Mouse (Mus musculus): ENCODE results near the gene Arhgef18. TPM values are rescaled to one million over a fixed set of nuclear protein-coding genes. Genes with fewer than 3 reads are reported as not detected.

Arhgef18 gene
- polyA plus RNA-seq, 1 experiment from 2014 or later: 12.1 TPM

- Histone ChIP-seq H3K9me3 (replicated peaks; ENCODE audit: control insufficient read depth, low read length, poor library complexity, severe bottlenecking) (no peaks in the 10 kb centered on the region), H3K4me2 (ENCODE audit: low read length) (no peak overlapping the region), H3K36me3 (ENCODE audit: control insufficient read depth, insufficient read depth, low read length) (no peaks in the 10 kb centered on the region), H3K4me3 (ENCODE audit: low read depth, low read length) (no peak overlapping the region), H3K4me1 (ENCODE audit: control insufficient read depth, insufficient read depth, low read length) (no peaks in the 10 kb centered on the region), H3K27me3 (ENCODE audit: control insufficient read depth, insufficient read depth, low read depth, low read length) (no peaks in the 10 kb centered on the region), H3K9ac (ENCODE audit: low read depth, low read length) (no peak overlapping the region), H3K27ac (ENCODE audit: low read length) (no peak overlapping the region)
- 75% methylated on average over 5 of the region's 5 CpGs for WGBS
- ATAC-seq: no peak
Observed at GRCm38 (mm10) chr8:3354443-3354812, 38.4 kb upstream of the Arhgef18 start.

GRCm38 (mm10) chr8:3355586-3355985, 37.2 kb upstream of the Arhgef18 start:
- no peaks in the 10 kb centered on the region for H3K27me3 ChIP-seq (ENCODE audit: control insufficient read depth, insufficient read depth, low read depth, low read length)
- H3K4me2 ChIP-seq (ENCODE audit: low read length): no peak overlapping the region
- no peaks in the 10 kb centered on the region for H3K9me3 ChIP-seq (replicated peaks; ENCODE audit: control insufficient read depth, low read length, poor library complexity, severe bottlenecking)
- no peak overlapping the region for H3K9ac ChIP-seq (ENCODE audit: low read depth, low read length)
- H3K36me3 ChIP-seq (ENCODE audit: control insufficient read depth, insufficient read depth, low read length): no peaks in the 10 kb centered on the region
- no peak overlapping the region for H3K4me3 ChIP-seq (ENCODE audit: low read depth, low read length)
- no peaks in the 10 kb centered on the region for H3K4me1 ChIP-seq (ENCODE audit: control insufficient read depth, insufficient read depth, low read length)
- 88% methylated on average over 6 of the region's 6 CpGs for WGBS
- ATAC-seq: no peak
- no peak overlapping the region for H3K27ac ChIP-seq (ENCODE audit: low read length)

DNA sequence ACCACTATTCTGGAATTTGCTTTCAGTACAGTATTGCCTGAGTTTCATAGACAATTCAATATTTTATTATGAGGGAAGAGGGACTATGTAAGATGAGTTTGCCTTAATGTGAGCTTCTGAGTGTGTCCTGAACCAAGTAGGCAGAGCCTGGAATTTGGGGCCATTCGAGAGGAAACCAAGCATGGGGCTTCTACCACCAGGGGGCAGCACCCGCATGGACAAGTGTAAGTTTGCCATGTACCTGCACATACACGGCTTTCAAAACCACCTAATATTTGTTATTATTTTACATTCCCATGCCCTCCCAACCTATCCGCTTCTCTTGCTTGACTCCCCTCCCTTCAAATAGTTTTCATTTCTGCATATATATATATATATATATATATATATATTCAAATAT, 34.7 kb upstream of the Arhgef18 start:
- no peaks in the 10 kb centered on the region for H3K36me3 ChIP-seq (ENCODE audit: control insufficient read depth, insufficient read depth, low read length)
- H3K27me3 ChIP-seq (ENCODE audit: control insufficient read depth, insufficient read depth, low read depth, low read length): no peaks in the 10 kb centered on the region
- no peaks in the 10 kb centered on the region for H3K9me3 ChIP-seq (replicated peaks; ENCODE audit: control insufficient read depth, low read length, poor library complexity, severe bottlenecking)
- WGBS: 9% methylated on average over 4 of the region's 4 CpGs
- no peaks in the 10 kb centered on the region for H3K4me1 ChIP-seq (ENCODE audit: control insufficient read depth, insufficient read depth, low read length)
- H3K4me2 ChIP-seq (ENCODE audit: low read length): no peak overlapping the region
- no peak overlapping the region for H3K27ac ChIP-seq (ENCODE audit: low read length)
- peak; percentile 65 for ATAC-seq
- H3K4me3 ChIP-seq (ENCODE audit: low read depth, low read length): no peak overlapping the region
- no peak overlapping the region for H3K9ac ChIP-seq (ENCODE audit: low read depth, low read length)

DNA sequence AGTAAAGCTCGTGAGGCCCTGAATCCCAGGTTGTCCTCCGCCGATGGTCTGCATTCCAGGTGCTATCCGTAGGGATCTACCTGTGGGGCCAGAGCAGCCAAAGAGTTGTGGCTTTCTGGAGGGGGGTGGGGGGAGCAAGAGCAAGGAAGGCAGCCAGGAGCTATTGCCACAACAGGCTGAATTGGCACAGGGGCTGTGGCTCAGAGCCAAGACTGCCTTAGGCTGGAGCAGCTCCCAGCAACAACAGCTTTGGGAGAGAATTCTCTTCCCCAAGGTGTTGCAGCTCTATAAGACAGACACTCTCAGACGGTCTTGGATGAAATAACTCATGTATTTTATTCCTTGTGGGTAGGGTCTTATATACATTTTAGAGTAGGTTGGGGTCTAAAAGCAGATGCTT, 25.7 kb upstream of the Arhgef18 start:
- no peaks in the 10 kb centered on the region for H3K4me1 ChIP-seq (ENCODE audit: control insufficient read depth, insufficient read depth, low read length)
- no peaks in the 10 kb centered on the region for H3K27me3 ChIP-seq (ENCODE audit: control insufficient read depth, insufficient read depth, low read depth, low read length)
- H3K4me3 ChIP-seq (ENCODE audit: low read depth, low read length): no peak overlapping the region
- H3K27ac ChIP-seq (ENCODE audit: low read length): no peak overlapping the region
- no peaks in the 10 kb centered on the region for H3K36me3 ChIP-seq (ENCODE audit: control insufficient read depth, insufficient read depth, low read length)
- H3K9me3 ChIP-seq (replicated peaks; ENCODE audit: control insufficient read depth, low read length, poor library complexity, severe bottlenecking): no peaks in the 10 kb centered on the region; the same call in 1 of the 2 replicates
- no peak overlapping the region for H3K9ac ChIP-seq (ENCODE audit: low read depth, low read length)
- no peak overlapping the region for H3K4me2 ChIP-seq (ENCODE audit: low read length)
- WGBS: 84% methylated on average over 5 of the region's 5 CpGs
- ATAC-seq: no peak

GRCm38 (mm10) chr8:3368091-3368490, 24.7 kb upstream of the Arhgef18 start:
- Histone ChIP-seq H3K36me3 (ENCODE audit: control insufficient read depth, insufficient read depth, low read length) (no peaks in the 10 kb centered on the region), H3K9me3 (replicated peaks; ENCODE audit: control insufficient read depth, low read length, poor library complexity, severe bottlenecking) (no peaks in the 10 kb centered on the region; the same call in 1 of the 2 replicates), H3K4me1 (ENCODE audit: control insufficient read depth, insufficient read depth, low read length) (no peaks in the 10 kb centered on the region), H3K4me2 (ENCODE audit: low read length) (no peak overlapping the region), H3K27ac (ENCODE audit: low read length) (no peak overlapping the region), H3K9ac (ENCODE audit: low read depth, low read length) (no peak overlapping the region), H3K27me3 (ENCODE audit: control insufficient read depth, insufficient read depth, low read depth, low read length) (no peaks in the 10 kb centered on the region), H3K4me3 (ENCODE audit: low read depth, low read length) (no peak overlapping the region)
- ATAC-seq: no peak
- 94% methylated on average over 1 of the region's 1 CpGs for WGBS

GRCm38 (mm10) chr8:3375748-3376147, 17.1 kb upstream of the Arhgef18 start:
- Histone ChIP-seq H3K4me3 (ENCODE audit: low read depth, low read length) (no peak overlapping the region), H3K4me1 (ENCODE audit: control insufficient read depth, insufficient read depth, low read length) (no peaks in the 10 kb centered on the region), H3K36me3 (ENCODE audit: control insufficient read depth, insufficient read depth, low read length) (no peaks in the 10 kb centered on the region), H3K9ac (ENCODE audit: low read depth, low read length) (no peak overlapping the region), H3K9me3 (replicated peaks; ENCODE audit: control insufficient read depth, low read length, poor library complexity, severe bottlenecking) (no peaks in the 10 kb centered on the region), H3K27ac (ENCODE audit: low read length) (no peak overlapping the region), H3K27me3 (ENCODE audit: control insufficient read depth, insufficient read depth, low read depth, low read length) (no peaks in the 10 kb centered on the region), H3K4me2 (ENCODE audit: low read length) (no peak overlapping the region)
- ATAC-seq: no peak

GRCm38 (mm10) chr8:3376641-3377274, 16.0 kb upstream of the Arhgef18 start:
- Histone ChIP-seq H3K9ac (ENCODE audit: low read depth, low read length) (no peak overlapping the region), H3K36me3 (ENCODE audit: control insufficient read depth, insufficient read depth, low read length) (no peaks in the 10 kb centered on the region), H3K4me1 (ENCODE audit: control insufficient read depth, insufficient read depth, low read length) (no peaks in the 10 kb centered on the region), H3K27ac (ENCODE audit: low read length) (no peak overlapping the region), H3K4me3 (ENCODE audit: low read depth, low read length) (no peak overlapping the region), H3K27me3 (ENCODE audit: control insufficient read depth, insufficient read depth, low read depth, low read length) (no peaks in the 10 kb centered on the region), H3K9me3 (replicated peaks; ENCODE audit: control insufficient read depth, low read length, poor library complexity, severe bottlenecking) (no peaks in the 10 kb centered on the region), H3K4me2 (ENCODE audit: low read length) (no peak overlapping the region)
- ATAC-seq: no peak
- WGBS: 74% methylated on average over 11 of the region's 11 CpGs

DNA sequence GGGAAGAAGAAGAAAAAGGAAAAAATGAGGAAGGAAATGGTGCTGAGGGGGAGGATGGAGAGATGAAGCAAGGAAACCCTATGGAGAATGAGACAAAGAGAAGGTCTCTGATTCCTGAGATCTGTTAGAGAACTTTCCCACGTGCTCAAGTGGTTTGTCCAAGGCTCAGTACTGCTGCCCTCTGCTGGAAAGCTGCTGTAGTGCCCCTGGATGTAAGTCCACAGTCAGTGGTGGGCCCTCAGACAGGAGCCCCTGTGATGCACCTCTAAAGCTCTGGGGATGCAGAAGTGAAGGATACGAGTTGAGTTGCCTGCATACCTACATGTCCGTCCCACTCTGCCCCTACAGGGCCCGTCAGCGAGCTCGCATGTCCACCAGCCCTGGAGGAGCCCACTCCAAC, 5.5 kb upstream of the Arhgef18 start:
- Histone ChIP-seq H3K9me3 (replicated peaks; ENCODE audit: control insufficient read depth, low read length, poor library complexity, severe bottlenecking) (no peaks in the 10 kb centered on the region), H3K4me1 (ENCODE audit: control insufficient read depth, insufficient read depth, low read length) (peaks cover 2% of the 10 kb centered on the region), H3K4me3 (ENCODE audit: low read depth, low read length) (no peak overlapping the region), H3K4me2 (ENCODE audit: low read length) (no peak overlapping the region), H3K27me3 (ENCODE audit: control insufficient read depth, insufficient read depth, low read depth, low read length) (no peaks in the 10 kb centered on the region), H3K27ac (ENCODE audit: low read length) (no peak overlapping the region), H3K9ac (ENCODE audit: low read depth, low read length) (no peak overlapping the region), H3K36me3 (ENCODE audit: control insufficient read depth, insufficient read depth, low read length) (no peaks in the 10 kb centered on the region)
- no peak for ATAC-seq
- WGBS: 39% methylated on average over 6 of the region's 6 CpGs

- Histone ChIP-seq H3K4me2 (ENCODE audit: low read length) (no peak overlapping the region), H3K4me1 (ENCODE audit: control insufficient read depth, insufficient read depth, low read length) (peaks cover 9% of the 10 kb centered on the region), H3K27ac (ENCODE audit: low read length) (no peak overlapping the region), H3K27me3 (ENCODE audit: control insufficient read depth, insufficient read depth, low read depth, low read length) (no peaks in the 10 kb centered on the region), H3K9ac (ENCODE audit: low read depth, low read length) (no peak overlapping the region), H3K9me3 (replicated peaks; ENCODE audit: control insufficient read depth, low read length, poor library complexity, severe bottlenecking) (no peaks in the 10 kb centered on the region), H3K36me3 (ENCODE audit: control insufficient read depth, insufficient read depth, low read length) (no peaks in the 10 kb centered on the region), H3K4me3 (ENCODE audit: low read depth, low read length) (no peak overlapping the region)
- 75% methylated on average over 9 of the region's 9 CpGs for WGBS
- no peak for ATAC-seq
Observed at GRCm38 (mm10) chr8:3388591-3389338, 4.0 kb upstream of the Arhgef18 start.

All from midbrain, embryonic 16.5 days (tissue).